Mouse (Mus musculus) right cerebral cortex, adult 2 months (tissue): ENCODE data around the gene Scyl2.
"Not testable (repeated sequence)": the region's sequence is repeated elsewhere in the genome, so short reads cannot be mapped to it uniquely, and the experiment has no call there.

ENCODE experiments used
- DNase-seq, 2 experiments: peaks; one replicate each; pipeline ENCODE4 v3.0.0; 2021 to 2022; ENCODE audit warnings: low spot score in 2 of 2

Scyl2 gene

DNA sequence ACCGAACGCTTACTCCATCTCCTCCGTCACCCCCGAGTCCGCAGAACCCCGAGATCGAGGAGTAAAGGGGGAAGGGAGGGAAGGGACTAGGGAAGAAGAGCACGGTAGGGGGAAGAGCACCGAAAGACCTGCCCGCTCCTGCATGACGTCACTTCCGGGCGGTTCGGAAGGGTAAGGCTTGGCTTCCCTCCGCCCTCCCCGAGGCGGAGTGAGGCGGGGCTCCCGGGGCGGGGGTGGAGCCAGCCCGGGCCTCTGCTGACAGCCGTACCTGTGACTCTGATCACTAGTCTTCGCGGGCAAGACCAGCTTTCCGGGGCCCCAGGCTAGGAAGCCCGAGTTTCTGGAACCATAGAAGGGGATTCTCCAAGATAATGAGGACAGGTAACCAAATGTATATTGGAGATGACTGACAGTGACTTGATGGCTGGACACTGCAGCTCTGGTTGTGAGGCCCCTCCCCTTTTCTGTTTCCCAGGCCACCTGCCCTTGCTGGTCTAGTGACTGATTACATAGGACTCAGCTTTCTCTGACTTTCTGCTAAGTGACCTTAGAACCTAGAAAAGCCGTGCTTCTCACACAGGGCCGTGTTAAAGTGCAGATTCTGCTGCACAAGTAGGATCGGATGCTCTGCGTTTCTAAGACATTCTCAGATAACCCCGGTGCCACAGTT lies at the start of gene Scyl2:
Scyl2 (minus strand) TSS at position 147 of the 670 bp plus-strand sequence.
- DNase-seq: peak; percentile 94 to 95

DNA sequence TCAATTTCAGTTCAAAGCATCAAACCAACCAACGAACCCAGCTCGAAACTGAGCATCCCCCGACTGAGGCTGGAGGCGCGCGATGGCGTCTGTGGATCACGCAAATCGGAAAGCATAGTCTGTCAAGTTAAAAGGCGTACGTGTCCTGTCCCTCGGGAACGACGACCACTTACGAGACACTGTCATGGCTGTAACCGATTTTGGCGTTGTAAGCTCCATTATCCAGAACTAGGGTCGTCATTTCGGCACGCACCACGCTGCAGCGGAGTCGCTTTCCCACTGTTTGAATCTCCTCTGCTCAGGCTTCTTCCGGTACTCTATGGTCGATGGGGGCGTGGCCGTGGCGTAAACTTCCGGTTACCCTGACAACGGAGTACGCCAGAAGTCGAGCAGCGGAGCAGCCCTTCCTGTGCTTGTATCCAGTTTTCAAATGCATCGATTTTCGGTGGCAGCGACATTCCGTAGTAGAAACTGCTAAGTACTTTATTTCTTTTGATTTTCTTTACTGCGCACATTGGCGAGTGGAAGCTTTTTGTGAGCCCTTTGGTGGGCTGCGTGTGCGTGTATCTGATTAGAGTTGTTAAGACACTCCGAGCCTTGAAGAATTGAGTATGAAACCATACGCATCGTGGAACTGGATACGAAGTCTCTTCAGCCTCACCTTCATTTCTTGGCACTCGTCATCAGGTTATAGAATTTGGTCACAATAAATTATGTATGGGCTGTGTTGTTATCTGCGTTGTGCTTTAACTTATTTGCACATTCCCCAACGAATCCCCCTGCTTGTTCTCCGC lies 46.1 kb upstream of the Scyl2 start, which contains the start of gene Actr6:
Actr6 (minus strand) TSS at position 295 of the 794 bp plus-strand sequence.
- peak; percentile 95 to 97 for DNase-seq

DNA sequence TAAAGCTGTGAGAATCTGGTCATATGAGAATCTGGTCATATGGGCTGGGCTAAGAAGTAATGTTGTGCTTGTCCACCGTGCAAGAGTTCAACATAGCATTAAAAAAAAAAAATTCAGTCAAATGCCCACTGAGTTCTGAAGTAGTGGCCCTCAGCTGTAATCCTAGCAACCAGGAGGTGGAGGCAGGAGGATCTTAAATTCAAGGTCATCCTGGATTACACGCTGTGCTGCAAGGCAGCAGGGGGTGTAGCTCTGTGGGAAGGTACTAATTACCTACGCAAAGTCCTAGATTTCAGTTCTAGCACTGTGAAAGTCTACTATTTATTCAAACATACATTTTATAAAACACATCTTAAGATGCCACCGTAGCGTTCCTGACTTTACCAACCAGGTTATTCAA lies 45.3 kb upstream of the Scyl2 start:
- no peak for DNase-seq

DNA sequence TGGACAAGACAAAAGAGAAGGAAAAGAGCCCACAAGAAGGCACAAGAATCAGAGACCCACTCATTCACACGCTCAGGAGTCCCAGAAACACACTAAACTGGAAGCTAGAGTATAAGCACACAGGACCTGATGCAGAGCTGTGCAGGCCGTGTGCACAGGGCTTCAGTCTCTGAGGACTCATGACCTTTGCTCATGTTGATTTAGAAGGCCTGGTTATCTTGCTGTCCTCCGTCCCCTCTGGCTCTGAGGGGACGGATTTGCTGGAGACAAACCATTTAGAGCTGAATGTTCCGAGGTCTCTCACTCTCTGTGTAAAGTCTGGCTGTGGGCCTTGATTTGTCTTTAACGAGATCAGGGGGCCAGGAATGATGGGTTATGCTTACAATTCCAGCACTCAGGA lies 44.3 kb upstream of the Scyl2 start:
- DNase-seq: no peak

DNA sequence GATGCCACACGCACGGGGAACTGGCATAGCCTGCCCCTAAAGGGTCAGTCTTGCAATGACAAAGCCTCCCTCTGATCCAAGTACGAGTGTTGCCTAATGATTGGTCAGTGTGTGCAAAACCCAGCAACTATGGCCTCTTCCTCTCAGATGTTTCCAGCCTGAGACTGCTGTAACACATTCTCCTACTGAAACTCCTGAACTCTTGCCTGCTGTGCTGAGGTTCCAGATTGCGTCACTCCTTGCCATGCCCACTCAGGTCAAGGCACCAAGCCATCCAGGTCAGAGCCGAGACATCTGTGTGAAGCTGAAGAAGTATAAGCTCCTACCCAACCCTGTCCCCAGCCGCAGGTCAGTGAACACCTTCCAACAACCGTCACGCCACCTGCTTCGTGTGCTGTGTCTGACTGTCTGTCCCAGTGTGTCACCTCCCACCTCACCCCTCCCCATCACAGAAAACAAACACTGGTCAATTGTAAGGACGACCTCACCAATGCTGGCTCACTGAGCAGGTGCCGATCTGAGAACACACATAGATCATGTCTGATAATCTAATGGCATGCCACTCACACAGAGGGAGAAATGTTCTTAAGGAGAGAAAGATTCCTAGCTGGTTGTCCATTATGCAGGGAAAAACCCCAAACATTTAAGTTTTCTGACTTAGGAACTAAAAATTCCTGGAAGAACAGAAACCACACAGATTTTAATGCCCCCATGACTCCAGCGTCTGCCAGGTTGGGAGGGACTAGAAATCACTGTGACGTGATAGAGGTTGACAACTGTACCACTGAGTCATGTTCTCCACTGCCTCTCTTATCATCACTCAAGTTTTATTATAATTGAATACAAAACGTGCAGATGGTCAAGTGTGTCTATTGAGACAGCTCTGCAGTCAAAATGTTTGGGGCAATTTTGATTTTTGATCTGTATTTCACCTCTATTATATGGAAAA lies 36.4 kb upstream of the Scyl2 start:
- DNase-seq: no peak

DNA sequence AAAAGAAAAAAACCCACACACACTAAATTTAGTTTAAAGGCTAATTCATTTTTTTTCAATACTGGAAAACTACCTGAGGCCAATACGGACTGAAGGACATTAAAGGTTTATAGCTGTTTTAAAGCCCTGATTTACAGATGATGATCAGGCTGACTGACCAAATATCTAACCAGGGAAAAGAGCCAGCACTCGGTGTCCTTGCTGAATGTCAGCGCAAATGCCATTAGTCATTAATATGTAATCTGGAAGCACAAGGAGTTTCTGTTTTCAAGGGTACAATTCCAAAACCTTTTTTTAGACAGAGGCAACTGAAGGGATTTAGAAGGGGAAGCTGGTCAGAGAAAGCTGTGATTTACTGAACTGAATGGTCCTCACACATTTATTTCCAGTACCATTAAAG lies 34.7 kb upstream of the Scyl2 start:
- no peak for DNase-seq

DNA sequence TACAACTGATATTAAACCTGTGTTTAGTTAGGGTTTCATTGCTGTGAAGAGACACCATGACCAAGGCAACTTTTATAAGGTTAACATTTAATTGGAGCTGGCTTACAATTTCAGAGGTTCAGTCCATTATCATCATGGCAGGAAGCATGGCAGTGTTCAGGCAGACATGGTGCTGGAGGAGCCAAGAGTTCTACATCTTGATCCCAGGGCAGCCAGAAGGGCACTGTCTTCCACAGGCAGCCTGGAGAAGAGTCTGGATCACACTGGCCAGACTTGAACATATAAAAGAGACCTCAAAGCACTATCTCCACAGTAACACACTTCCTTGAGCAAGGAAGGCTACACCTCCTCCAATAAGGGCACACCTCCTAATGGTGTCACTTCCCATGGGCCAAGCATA lies 34.2 kb upstream of the Scyl2 start:
- DNase-seq: no peak

DNA sequence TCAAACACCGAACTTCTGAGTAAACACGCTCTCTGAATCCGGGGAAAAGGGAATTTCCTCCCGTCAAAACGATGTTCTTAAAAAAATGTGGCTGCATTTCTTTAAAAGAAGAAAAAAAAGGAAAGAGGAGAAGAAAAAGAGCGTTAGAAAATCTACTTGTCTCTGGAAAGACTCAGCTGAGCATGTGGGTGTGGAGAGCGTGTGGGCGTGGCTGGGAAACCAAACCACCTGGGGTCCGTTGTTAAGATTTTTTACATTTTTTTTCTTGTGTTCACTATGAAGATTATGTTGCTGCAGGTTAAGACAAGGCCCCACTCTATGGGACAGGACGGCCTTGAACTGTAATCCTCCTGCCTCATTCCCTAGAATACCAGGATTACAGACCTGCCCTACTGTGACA lies 28.8 kb upstream of the Scyl2 start:
- DNase-seq: peak; percentile 11 to 29

DNA sequence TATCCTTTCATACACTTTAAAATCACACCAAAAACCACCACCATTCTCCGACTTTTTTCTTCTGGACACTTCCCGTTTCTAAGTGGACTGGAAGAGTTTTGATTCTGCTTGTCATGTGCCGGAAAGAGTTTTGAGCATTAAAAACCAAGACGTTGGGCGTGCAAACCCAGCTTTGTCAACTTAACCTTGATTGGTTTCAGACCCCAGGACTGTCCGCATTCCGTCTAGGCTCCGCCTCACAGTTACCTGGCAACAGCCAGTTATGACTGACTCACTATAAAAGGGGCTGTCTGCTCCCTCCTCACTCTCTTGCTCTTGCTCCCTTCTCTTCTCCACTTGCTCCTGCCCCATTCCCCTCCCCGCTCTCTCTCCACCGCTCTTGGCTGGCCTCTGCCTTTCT lies 22.6 kb upstream of the Scyl2 start:
- no peak for DNase-seq

DNA sequence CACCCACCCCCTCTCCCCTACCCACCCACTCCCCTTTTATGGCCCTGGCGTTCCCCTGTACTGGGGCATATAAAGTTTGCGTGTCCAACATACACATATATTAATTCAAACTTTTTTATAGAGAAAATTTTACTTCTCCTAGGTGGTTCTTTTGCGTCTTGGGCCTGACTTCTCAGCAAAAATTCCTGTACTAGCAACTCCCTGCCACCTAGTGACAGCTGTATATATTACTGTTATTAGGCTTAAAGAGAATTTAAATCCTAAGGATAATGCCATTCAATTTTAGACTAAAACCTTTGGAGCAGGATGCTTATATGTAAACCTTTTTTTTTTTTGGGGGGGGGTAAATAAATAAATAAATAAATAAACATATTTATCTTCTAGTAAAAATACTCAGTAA lies 21.3 kb upstream of the Scyl2 start:
- no peak for DNase-seq

DNA sequence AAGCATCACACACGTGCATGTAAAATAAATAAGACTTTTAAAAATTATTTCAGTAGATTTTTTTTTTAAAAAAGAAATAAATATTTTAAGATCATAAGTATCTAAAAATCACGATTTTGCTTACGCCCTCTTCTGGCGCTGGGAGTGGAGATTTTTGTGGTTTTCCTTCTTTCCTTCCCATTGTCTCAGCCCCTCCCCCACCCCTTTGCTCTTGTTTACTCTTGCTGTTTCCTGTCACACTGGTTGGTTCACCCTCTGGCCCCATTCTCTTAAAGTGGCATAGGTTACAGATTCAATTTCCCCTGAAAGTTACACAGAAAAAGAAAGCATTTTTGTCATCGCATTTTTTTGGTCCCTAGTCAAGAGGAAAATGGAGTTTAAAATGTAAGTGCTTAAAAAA lies 17.0 kb upstream of the Scyl2 start:
- DNase-seq: no peak

DNA sequence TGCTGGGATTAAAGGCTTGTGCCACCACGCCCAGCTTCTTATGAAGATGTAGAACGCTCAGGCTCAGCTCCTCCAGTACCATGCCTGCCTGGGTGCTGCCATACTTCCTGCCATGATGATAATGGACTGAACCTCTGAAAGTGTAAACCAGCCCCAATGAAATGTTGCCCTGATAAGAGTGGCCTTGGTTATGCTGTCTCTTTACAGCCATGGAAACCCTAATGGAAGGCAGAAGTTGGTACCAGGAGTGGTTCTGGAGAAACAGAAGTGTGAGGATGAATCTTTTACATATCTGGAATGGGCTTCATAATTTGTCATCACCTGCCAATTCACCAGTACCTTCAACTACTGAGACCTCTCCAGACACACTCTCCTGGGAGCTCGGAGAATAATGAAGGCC lies 11.9 kb upstream of the Scyl2 start:
- no peak for DNase-seq

DNA sequence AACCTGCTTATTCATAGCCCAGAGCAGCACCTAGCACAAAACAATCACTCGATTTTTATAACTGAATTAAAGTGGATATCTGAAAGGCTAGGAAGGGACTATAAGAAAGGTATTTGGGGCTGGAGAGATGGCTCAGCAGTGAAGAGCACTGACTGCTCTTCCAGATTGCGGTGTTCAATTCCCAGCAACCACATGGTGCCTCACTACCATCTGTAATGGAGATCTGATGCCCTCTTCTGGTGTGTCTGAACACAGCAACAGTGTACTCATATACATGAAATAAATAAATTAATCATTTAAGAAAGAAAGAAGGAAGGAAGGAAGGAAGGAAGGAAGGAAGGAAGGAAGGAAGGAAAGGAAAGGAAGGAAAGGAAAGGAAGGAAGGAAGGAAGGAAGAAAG lies 10.2 kb upstream of the Scyl2 start:
- not testable (repeated sequence) for DNase-seq

DNA sequence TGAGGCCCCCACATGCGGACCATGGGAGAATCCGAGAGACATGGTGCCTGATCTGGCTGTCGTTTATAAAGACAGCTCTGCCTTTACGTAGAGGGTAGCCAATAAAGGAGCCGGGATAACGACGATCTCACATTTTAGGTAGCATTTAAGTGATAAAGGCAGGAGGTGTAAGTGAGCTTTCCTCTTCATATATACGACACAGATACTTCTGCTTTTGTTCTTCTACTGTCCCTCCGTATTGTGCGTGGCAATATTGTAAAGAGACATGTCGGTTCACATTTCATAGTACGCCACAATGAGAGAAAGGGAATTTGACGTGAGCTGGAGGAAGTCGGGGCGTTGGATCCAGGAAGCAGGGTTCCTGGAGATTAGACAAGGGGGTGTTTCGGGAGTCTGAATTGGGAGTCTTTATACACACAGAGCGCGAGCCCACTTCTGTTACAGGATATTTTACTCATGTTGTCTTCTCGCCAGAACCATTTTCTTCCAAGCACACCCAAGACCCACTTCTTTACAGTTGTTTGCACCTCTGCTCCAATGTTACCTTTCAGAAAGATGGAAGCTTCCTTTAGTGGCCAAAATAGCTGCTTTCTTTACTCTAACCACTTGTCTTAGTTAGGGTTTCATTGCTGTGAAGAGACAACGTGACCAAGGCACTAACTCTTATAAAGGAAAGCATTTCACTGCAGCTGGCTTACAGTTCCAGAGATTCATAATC lies 9.3 kb upstream of the Scyl2 start:
- DNase-seq: no peak

DNA sequence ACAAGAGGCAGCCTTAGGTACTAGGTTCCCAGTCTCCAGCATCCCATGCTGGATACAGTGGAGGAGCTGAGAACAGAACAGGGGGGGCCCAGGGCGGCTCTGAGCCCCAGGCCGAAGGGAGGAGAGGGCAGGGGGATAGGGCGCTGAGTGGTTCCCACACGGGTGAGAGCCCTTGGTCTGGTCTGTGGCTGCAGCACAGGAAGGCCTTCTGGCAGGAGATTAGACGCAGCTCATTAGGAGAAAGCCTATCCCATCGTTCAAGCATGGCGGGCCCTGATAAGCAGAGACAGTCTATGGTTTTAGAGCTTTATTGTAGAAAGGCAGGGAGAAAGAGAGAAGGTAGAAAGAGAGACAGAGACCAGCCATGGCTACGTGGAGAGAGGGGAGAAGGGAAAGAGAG lies 3.9 kb upstream of the Scyl2 start:
- DNase-seq: no peak

DNA sequence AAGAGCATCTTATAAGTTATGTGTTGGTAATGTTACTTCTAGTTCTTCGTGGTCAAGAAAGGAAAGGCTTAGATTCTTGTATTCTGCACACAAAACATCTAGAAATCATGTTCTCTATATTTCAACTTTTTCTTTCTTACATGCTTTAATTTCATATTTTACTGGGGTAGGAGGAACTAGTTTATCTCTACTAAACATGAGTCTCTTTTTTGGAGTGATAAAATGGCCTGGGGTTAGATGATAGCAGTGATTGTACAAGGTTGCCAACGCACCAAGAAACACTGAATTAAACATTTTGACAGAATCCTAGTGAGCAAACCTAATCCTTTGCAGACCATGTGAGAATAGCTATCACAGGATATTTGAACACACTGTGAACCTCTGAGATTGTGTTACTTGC lies 1.4 kb upstream of the Scyl2 start:
- DNase-seq: no peak

DNA sequence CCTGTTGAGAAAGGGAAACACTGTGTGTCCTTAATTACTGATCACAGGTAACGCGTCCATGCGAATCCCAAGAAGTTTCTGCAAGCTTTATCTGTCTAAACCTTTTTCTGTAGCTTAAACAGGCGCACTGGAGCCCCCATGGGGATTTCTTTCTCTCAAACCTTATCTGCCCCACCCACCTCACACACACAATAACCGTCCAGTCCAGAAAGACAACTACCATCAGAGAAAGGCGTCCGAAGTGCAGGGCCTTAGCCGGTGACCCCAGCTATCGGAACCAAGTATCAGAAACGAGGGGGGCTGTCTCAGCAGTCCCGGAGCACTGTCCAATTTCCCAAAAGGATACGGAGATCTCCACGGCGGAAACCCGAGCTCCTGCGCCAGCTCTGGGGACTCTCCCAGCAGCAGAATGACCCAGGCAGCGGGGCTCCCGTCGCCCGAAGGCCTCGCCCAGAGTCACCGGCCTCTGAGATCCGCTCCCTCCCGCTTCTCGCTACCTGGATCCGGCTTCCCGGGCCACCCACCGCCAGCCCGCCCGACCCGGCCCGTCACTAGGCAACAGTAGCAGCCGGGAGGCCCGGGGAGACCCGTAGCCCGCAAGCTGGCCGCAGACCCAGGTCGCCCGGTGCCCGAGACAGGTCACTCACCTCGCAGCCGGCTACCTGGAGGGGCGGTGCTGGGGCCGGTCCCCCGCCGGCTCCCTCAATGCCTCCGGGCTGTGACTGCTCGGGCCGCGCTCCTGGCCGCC lies 520 bp downstream of the Scyl2 start:
- peak in 1 of 2 experiments; percentile 12 for DNase-seq

DNA sequence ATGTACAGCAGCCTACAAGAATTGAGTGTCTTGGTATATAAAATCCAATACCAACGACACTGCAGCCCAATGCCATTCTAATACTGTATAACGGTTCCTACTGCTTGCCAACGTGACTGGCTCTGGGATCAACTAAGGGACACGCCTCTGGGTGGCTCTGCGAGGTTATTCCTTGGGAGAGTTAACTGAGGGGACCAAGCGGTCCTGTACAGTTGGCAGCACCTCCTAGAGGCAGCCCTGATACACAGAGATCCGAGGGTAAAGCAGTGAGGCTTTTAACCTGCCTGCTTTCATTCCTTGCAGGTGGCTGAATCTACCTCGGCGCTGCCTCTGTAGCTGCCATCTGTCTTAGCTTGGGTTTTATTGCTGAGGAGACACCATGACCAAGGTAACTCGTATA lies 3.1 kb downstream of the Scyl2 start:
- DNase-seq: no peak

DNA sequence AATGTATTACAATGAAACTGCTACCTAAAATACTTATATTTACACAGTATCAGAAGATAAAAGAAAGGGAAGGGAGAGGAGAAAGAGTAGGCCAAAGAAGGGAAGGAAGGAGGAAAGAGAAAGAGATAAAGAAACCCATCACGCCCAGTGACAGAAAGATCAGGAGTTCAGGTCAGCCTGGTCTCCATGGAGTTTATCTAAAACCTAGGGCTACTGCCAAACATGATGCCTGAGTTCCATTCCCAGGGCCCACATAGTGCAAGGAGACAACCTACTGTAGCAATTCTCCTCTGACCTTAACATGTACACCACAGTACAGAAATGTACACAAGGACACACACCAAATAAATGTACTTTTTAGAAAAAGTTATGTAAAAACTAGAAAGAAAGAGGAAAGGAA lies 3.9 kb downstream of the Scyl2 start:
- no peak for DNase-seq

DNA sequence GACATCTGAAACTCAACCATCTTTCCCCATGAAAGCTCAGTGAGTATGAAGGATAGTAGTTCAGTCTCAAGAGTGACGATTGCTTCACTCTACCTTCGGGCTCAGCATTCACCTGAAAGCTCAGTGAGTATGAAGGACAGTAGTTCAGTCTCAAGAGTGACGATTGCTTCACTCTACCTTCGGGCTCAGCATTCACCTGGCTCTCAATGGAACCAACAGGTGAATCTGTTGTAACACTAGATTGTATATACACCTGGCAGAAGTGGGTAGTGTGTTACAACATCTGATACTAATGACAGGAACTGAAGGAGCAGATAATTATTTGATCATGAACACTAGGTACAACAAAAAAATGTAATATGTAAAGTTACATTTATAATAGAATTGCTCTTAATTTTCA lies 4.4 kb downstream of the Scyl2 start:
- DNase-seq: no peak

DNA sequence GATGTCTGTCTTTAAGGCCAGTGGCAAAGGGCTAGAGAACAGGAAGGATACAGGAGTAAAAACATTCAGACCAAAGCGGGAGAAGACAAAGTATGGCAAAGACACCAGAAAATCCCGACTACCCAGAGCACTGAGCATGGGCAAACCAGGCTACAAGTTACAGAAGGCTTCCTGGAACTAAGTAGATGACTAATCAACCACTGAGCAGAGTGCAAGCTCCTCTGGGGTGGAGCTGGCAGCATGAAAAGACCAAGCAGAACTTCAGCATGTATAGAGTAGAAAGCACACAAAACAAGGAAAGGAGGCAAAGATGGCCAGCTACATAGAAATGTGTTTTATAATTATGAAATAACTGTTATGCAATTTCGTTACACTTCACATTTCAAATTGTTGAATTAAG lies 5.6 kb downstream of the Scyl2 start:
- DNase-seq: no peak
